Mouse (Mus musculus) liver, adult 2 months (tissue): Measurements from ENCODE around the gene Gna15. TPM values are rescaled to one million over a fixed set of nuclear protein-coding genes. Genes with fewer than 3 reads are reported as not detected.

ENCODE experiments used
- DNase-seq: peaks from one replicate; pipeline ENCODE4 v3.0.0-alpha.2; 2011; ENCODE audit warnings: low read depth, low spot score; ENCODE audit errors: extremely low read depth
- H3K27ac ChIP-seq: fragments of 200-500 bp; replicated peaks from 2 replicates; pipeline ENCODE4 v1.5.1; 2012; ENCODE audit warnings: low read depth, mild to moderate bottlenecking, control low read depth, inconsistent platforms, low read length; ENCODE audit not compliant: insufficient read depth
- H3K27me3 ChIP-seq: fragments of 200-500 bp; 2 replicates; pipeline ENCODE4 v1.6.1; 2012; ENCODE audit warnings: mild to moderate bottlenecking, moderate library complexity, low read length, inconsistent platforms; ENCODE audit not compliant: control insufficient read depth, insufficient read depth
- H3K36me3 ChIP-seq: fragments of 200-500 bp; 2 replicates; pipeline ENCODE4 v1.6.1; 2012; ENCODE audit warnings: low read length, inconsistent platforms; ENCODE audit not compliant: control insufficient read depth, insufficient read depth
- H3K4me1 ChIP-seq: fragments of 200-500 bp; 2 replicates; pipeline ENCODE4 v1.6.1; 2011; ENCODE audit warnings: low read length; ENCODE audit not compliant: control insufficient read depth, insufficient read depth
- H3K4me3 ChIP-seq: fragments of 200-500 bp; 2 replicates; pipeline ENCODE4 v1.5.1; 2011; ENCODE audit warnings: low read depth, mild to moderate bottlenecking, control low read depth, low read length, moderate library complexity; ENCODE audit not compliant: insufficient read depth
- H3K79me2 ChIP-seq: fragments of 200-500 bp; 2 replicates; pipeline ENCODE4 v1.6.1; 2012; ENCODE audit warnings: inconsistent platforms, mild to moderate bottlenecking, low read length, moderate library complexity; ENCODE audit not compliant: control insufficient read depth, insufficient read depth
- H3K9ac ChIP-seq: fragments of 200-500 bp; 2 replicates; pipeline ENCODE4 v1.6.1; 2012; ENCODE audit warnings: low read depth, mild to moderate bottlenecking, control low read depth, inconsistent platforms, low read length
- CTCF ChIP-seq: fragments of 200-500 bp; IDR thresholded peaks from 2 replicates; pipeline ENCODE4 v1.5.1; 2011; ENCODE audit warnings: low read depth, low read length, control low read depth
- POLR2A ChIP-seq: fragments of 200-500 bp; IDR thresholded peaks from 2 replicates; pipeline ENCODE4 v1.6.1; 2011; ENCODE audit warnings: low read length, control low read depth; ENCODE audit not compliant: insufficient read depth; ENCODE audit errors: extremely low read depth
- WGBS: fragments of 180-500 bp; shearing (Covaris S2); methylation state at CpG from one replicate; pipeline ENCODE4 v1.1.7; 2018; 5-methylcytosine and 5-hydroxymethylcytosine counted together
- polyA plus RNA-seq: library from polyadenylated mRNA; depleted of rRNA; stranded (reverse); fragments of >200 nt; gene quantifications from 2 replicates; pipeline ENCODE4 v1.2.3, GENCODE M21; 2012
- total RNA-seq: library from RNA; depleted of rRNA; stranded (reverse); fragments of >200 nt; gene quantifications from 2 replicates; pipeline ENCODE4 v1.2.3, GENCODE M21; 2014

The Gna15 gene
- total and polyA plus RNA-seq, 2 experiments, result 0.64 to 1.1 TPM

GRCm38 (mm10) chr10:81469253-81469652 lies 54.8 kb downstream of the Gna15 start:
- no peak overlapping the region for H3K4me3 ChIP-seq
- no peaks in the 10 kb centered on the region for H3K36me3 ChIP-seq
- 79% methylated on average over 5 of the region's 5 CpGs for WGBS
- DNase-seq, result no peak
- TF ChIP-seq CTCF, result no peak
- no peak for TF ChIP-seq POLR2A
- H3K79me2 ChIP-seq, result no peaks in the 10 kb centered on the region
- H3K4me1 ChIP-seq, result no peaks in the 10 kb centered on the region
- H3K27me3 ChIP-seq, result peaks cover 20% of the 10 kb centered on the region
- no peak overlapping the region for H3K27ac ChIP-seq
- H3K9ac ChIP-seq, result no peak overlapping the region

DNA sequence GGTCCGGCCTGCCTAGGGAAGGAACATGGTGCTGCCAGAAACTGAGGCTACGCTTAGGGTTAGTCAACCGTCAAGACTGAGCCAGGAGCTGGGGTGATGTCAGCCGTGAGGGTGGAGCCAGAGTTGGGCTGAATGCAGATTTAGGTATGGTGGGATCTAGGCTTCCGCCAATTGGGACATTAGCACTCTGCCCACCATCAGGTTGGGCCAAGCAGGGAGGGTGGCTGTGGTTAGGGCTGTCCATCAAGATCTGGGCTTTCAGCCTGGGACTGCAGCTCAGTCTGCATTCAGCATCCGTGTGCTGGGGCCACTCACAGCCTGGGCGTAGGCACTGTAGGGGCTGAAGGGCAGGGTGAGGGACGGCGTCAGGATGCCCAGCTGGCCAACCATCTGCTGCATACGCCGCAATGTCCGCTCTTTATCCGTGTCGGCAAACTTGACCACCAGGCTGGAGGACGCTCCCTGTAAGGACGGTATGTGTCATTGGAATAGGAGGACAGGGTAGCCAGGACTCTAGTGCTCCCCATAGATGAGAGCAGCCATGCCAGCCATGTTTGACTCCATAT lies 56.3 kb downstream of the Gna15 start:
- Histone ChIP-seq H3K27me3 (peaks cover 24% of the 10 kb centered on the region), H3K4me3 (no peak overlapping the region), H3K9ac (no peak overlapping the region), H3K36me3 (no peaks in the 10 kb centered on the region), H3K79me2 (no peaks in the 10 kb centered on the region), H3K27ac (no peak overlapping the region), H3K4me1 (no peaks in the 10 kb centered on the region)
- no peak for DNase-seq
- 82% methylated on average over 16 of the region's 16 CpGs for WGBS
- TF ChIP-seq POLR2A (no peak), CTCF (no peak)

- Histone ChIP-seq H3K27ac (no peak overlapping the region), H3K79me2 (no peaks in the 10 kb centered on the region), H3K27me3 (peaks cover 30% of the 10 kb centered on the region), H3K4me1 (no peaks in the 10 kb centered on the region), H3K36me3 (no peaks in the 10 kb centered on the region), H3K9ac (no peak overlapping the region), H3K4me3 (no peak overlapping the region)
- WGBS, result 70% methylated on average over 14 of the region's 14 CpGs
- DNase-seq, result no peak
- TF ChIP-seq POLR2A (no peak), CTCF (no peak)
Observed at GRCm38 (mm10) chr10:81466881-81467280, 57.1 kb downstream of the Gna15 start.

DNA sequence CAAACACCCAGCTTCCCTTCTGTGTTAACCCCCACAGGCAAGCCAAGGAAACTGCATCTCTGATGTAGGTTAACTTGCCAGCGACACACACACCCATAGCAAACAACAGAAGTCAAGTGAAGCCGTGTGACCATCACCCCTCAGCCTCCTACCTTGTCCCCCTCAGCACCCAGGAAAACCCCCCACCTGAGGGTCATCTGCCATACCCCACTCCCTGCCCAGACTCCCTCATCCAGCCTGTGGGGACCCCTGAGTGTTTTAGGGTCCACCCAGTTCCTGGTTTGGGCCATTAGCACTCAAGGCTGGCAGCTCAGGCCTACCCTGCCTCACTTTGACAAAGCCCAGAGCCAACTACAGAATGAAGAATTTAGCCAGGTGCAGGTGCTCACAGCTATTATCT lies 58.0 kb downstream of the Gna15 start:
- no peak overlapping the region for H3K9ac ChIP-seq
- WGBS, result 71% methylated on average over 2 of the region's 2 CpGs
- no peaks in the 10 kb centered on the region for H3K4me1 ChIP-seq
- DNase-seq, result no peak
- H3K36me3 ChIP-seq, result no peaks in the 10 kb centered on the region
- TF ChIP-seq POLR2A, result no peak
- no peak for TF ChIP-seq CTCF
- peaks cover 30% of the 10 kb centered on the region for H3K27me3 ChIP-seq
- H3K27ac ChIP-seq, result no peak overlapping the region
- H3K79me2 ChIP-seq, result no peaks in the 10 kb centered on the region
- H3K4me3 ChIP-seq, result no peak overlapping the region

- H3K36me3 ChIP-seq, result no peaks in the 10 kb centered on the region
- no peak overlapping the region for H3K4me3 ChIP-seq
- TF ChIP-seq POLR2A (no peak), CTCF (no peak)
- no peaks in the 10 kb centered on the region for H3K79me2 ChIP-seq
- no peak for DNase-seq
- WGBS, result 15% methylated on average over 5 of the region's 5 CpGs
- peaks cover 31% of the 10 kb centered on the region for H3K27me3 ChIP-seq
- H3K9ac ChIP-seq, result no peak overlapping the region
- no peaks in the 10 kb centered on the region for H3K4me1 ChIP-seq
- no peak overlapping the region for H3K27ac ChIP-seq
Observed at GRCm38 (mm10) chr10:81465265-81465645, 58.8 kb downstream of the Gna15 start.

DNA sequence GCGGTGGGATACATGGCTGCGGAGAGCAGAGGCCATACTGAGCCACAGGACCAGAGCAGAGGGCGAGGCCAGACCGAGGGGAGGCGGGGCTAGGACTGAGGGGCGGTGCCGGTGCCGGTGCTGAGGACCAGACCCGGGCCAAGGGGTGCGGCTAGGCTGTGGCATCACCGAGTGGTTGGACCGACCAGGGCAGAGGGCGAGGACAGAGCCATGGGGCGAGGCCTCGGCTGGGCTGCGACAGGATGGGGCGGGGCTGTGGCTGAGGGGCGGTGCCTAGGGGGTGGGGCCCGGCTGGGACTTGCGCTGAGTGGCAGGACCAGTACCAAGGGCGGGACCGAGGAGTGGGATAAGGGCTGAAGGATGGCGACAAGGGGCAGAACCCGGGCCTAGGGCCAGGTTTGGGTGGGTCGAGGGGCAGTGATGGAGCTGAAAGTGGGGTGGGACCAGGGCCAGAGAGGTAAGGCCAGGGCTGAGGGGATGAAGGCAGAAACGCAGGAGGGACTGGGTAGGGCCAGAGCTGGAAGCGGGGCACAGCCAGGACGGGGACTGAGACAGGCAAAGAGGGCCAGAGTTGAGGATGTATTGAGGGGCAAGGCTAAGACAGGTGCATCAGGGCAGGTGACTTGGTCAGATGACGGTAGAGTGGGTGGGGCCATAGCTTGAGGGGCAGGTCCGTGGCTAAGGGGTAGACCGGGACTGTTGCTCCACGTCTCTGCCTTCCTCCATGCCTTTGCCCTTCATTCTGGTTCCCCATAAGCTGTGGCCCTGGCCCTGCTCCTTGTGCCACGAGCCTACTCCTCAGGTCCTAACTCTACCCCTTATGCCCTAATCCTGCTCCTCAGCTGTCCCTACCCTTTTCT lies 59.4 kb downstream of the Gna15 start:
- Histone ChIP-seq H3K36me3 (no peaks in the 10 kb centered on the region), H3K27me3 (peaks cover 32% of the 10 kb centered on the region), H3K9ac (no peak overlapping the region), H3K4me3 (no peak overlapping the region), H3K4me1 (no peaks in the 10 kb centered on the region), H3K27ac (no peak overlapping the region), H3K79me2 (no peaks in the 10 kb centered on the region)
- TF ChIP-seq POLR2A, result no peak
- no peak for TF ChIP-seq CTCF
- 6% methylated on average over 33 of the region's 33 CpGs for WGBS
- DNase-seq, result peak; percentile 25
